Mouse (Mus musculus): ENCODE data around the gene Olfr675. TPM values are rescaled to one million over a fixed set of nuclear protein-coding genes. Genes with fewer than 3 reads are reported as not detected.

Olfr675 gene
- polyA plus RNA-seq, 1 experiment from 2014 or later = not detected

Other genes starting within 250 kb of the Olfr675 start
- gene Usp17lb, start 185.9 kb downstream of the Olfr675 start, polyA plus RNA-seq (2014; fragmentation: Nextera tagmentation; extraction: Ambion mirVana) = not detected in 2 replicates
- gene Usp17la, start 171.5 kb downstream of the Olfr675 start, polyA plus RNA-seq (2014; fragmentation: Nextera tagmentation; extraction: Ambion mirVana) = not detected in 2 replicates
- not detected in 2 replicates for gene Olfr665, start 150.4 kb downstream of the Olfr675 start, polyA plus RNA-seq (2014; fragmentation: Nextera tagmentation; extraction: Ambion mirVana)
- not detected in 2 replicates for gene Olfr666, start 132.5 kb downstream of the Olfr675 start, polyA plus RNA-seq (2014; fragmentation: Nextera tagmentation; extraction: Ambion mirVana)
- not detected in 2 replicates for gene Olfr667, start 107.0 kb downstream of the Olfr675 start, polyA plus RNA-seq (2014; fragmentation: Nextera tagmentation; extraction: Ambion mirVana)
- gene Olfr668, start 100.4 kb downstream of the Olfr675 start, polyA plus RNA-seq (2014; fragmentation: Nextera tagmentation; extraction: Ambion mirVana) = not detected in 2 replicates
- not detected in 2 replicates for gene Olfr669, start 94.2 kb downstream of the Olfr675 start, polyA plus RNA-seq (2014; fragmentation: Nextera tagmentation; extraction: Ambion mirVana)
- gene Olfr670, start 65.8 kb downstream of the Olfr675 start, polyA plus RNA-seq (2014; fragmentation: Nextera tagmentation; extraction: Ambion mirVana) = not detected in 2 replicates
- not detected in 2 replicates for gene Olfr671, start 49.3 kb downstream of the Olfr675 start, polyA plus RNA-seq (2014; fragmentation: Nextera tagmentation; extraction: Ambion mirVana)
- not detected in 2 replicates for gene Olfr672, start 26.4 kb downstream of the Olfr675 start, polyA plus RNA-seq (2014; fragmentation: Nextera tagmentation; extraction: Ambion mirVana)
- not detected in 2 replicates for gene Olfr676, start 4.2 kb upstream of the Olfr675 start, polyA plus RNA-seq (2014; fragmentation: Nextera tagmentation; extraction: Ambion mirVana)
- not detected in 2 replicates for gene Olfr677, start 22.9 kb upstream of the Olfr675 start, polyA plus RNA-seq (2014; fragmentation: Nextera tagmentation; extraction: Ambion mirVana)
- not detected in 2 replicates for gene Olfr678, start 36.0 kb upstream of the Olfr675 start, polyA plus RNA-seq (2014; fragmentation: Nextera tagmentation; extraction: Ambion mirVana)
- not detected in 2 replicates for gene Olfr679, start 52.7 kb upstream of the Olfr675 start, polyA plus RNA-seq (2014; fragmentation: Nextera tagmentation; extraction: Ambion mirVana)
- not detected in 2 replicates for gene Olfr680-ps1, start 64.4 kb upstream of the Olfr675 start, polyA plus RNA-seq (2014; fragmentation: Nextera tagmentation; extraction: Ambion mirVana)
- not detected in 2 replicates for gene Olfr681, start 88.4 kb upstream of the Olfr675 start, polyA plus RNA-seq (2014; fragmentation: Nextera tagmentation; extraction: Ambion mirVana)
- not detected in 2 replicates for gene Olfr683, start 118.6 kb upstream of the Olfr675 start, polyA plus RNA-seq (2014; fragmentation: Nextera tagmentation; extraction: Ambion mirVana)
- gene Olfr684, start 135.2 kb upstream of the Olfr675 start, polyA plus RNA-seq (2014; fragmentation: Nextera tagmentation; extraction: Ambion mirVana) = not detected in 2 replicates
- not detected in 2 replicates for gene Olfr685, start 157.6 kb upstream of the Olfr675 start, polyA plus RNA-seq (2014; fragmentation: Nextera tagmentation; extraction: Ambion mirVana)
- gene Olfr686, start 179.0 kb upstream of the Olfr675 start, polyA plus RNA-seq (2014; fragmentation: Nextera tagmentation; extraction: Ambion mirVana) = not detected in 2 replicates